Mouse (Mus musculus) MEL-GATA-1-ER (cell line): ENCODE data around the gene Stx8.
A peak's percentile ranks its signal among the peaks of the same experiment; 100 is the strongest.

Source experiments
- DNase-seq: peaks from one replicate; pipeline ENCODE4 v3.0.0-alpha.2; 2012; ENCODE audit warnings: low read depth; ENCODE audit errors: extremely low read depth

Gene Stx8

DNA sequence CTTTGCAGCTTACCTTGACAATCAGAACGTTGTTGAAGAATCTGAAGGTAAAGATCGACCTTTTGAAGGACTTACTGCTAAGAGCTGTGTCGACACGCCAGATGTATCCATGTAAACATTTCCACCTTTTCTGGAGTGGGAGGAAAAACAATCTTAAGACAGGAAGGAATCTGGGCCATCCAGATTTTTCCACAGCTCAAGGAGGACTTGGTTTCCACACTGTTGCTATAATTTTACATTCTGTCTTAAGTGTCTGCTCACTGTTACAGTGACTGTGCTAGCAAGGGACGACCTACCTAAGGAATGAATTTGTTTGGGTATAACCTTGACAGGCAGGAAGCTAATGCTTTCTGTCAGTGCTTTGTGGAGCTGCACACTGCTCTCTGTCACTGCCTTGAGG lies 7.2 kb downstream of the Stx8 start:
- no peak for DNase-seq

GRCm38 (mm10) chr11:67975252-67975651 lies 9.3 kb downstream of the Stx8 start:
- DNase-seq = no peak

DNA sequence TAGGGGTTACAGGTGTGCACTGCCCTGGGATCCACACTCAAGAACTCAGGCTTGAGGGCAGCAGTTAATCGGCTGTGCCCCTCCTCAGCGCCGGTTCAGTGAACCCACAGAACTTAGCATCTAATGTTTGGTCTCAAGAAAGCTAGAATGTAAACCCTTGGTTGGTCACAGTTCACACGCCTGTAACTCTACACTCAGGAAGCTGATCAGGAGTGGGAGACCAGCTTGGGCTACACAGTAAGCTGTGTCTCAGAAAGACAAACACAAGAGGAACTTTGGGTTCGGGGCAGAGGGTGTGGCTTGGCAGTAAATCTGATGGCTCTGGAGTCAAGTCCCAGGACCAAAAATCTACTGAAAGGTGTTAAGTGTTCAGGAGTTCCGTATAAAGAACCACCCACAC lies 17.6 kb downstream of the Stx8 start:
- no peak for DNase-seq

- DNase-seq = no peak
Measured at GRCm38 (mm10) chr11:67991240-67991639, 25.2 kb downstream of the Stx8 start.

DNA sequence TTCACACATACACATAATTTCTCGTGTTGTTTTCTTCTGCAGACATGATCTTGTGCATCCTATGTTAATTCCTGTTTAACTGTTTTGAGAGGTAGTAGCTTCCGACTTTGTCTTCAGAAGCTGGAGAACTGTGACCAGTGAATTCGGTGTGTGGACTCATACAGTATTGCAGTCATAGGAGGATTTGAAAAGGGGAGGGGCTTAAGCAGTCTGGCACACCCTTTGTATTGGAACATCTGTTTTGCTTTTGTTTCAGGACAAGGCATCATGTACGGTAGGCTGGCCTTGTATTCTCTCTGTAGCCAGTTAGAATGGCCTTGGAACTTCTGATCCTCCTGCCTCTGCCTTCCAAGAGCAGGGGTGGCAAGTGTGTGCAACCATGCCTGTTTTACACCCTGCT lies 30.0 kb downstream of the Stx8 start:
- DNase-seq = no peak

DNA sequence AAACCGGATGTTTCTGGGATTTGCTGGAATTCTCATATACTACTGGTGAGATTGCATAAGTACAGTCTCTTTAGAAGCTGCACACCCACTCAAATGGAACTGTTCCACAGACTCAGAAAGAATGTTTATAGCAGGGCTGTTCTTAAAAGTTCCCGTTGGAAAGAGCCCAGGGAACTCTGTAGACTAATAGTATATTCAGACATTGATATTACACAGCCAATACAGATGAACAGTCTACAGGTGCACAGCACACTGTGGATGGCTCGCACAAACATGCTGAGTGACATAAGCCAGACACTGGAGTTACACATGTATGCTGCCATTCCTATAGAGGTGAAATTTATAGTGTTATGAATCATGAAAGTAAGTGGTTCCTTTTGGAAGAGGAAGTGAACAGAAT lies 32.9 kb downstream of the Stx8 start:
- no peak for DNase-seq

GRCm38 (mm10) chr11:67999629-68000028 lies 33.6 kb downstream of the Stx8 start:
- no peak for DNase-seq

DNA sequence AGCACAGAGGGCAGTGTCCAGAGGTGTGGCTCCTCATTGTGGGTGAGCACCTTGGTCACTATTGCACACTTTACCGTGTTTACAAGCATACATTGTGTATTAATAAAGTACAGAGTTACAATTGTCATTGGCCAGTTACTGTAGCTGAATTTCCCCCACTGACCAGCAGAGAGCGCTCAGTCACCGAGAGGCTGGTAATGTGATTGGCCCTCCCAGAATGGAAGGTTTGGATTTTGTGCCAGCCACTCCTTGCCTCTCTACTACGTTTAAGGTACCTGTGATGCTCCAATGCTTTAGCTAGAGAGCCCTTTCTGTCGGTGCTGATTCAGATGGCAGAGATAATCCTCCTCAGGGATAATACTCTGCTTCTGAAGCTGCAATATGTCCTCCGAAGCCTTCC lies 38.2 kb downstream of the Stx8 start:
- peak; percentile 10 for DNase-seq

DNA sequence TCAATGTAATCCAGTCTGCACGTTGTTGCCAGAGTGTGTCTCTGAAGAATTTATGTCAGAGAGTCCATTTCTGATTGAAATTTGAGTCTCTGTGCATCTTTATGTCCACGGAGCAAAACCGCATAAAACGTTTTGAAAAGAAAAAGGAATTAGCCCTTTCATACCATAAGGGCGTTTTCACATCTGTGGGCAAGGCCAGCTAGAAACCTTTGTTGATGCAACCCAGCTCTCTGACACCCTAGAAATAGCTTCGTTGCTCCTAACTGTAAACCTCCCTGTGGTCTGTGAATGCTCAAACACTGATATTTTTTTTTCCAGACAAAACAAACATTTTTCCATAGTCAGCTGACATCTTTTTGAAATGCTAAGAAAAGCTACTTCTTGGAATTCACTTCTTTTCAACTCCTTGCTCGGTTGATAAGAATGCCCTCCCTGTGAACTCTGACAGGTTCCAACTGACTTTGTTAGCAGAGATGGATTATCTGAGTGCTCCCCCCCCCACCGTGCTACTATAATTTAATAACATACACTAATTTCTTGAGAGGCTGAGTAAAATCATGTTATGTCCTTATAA lies 40.3 kb downstream of the Stx8 start:
- peak; percentile 3 for DNase-seq

- no peak for DNase-seq
Measured at GRCm38 (mm10) chr11:68007645-68008044, 41.7 kb downstream of the Stx8 start.

- no peak for DNase-seq
Measured at GRCm38 (mm10) chr11:68009377-68009776, 43.4 kb downstream of the Stx8 start.

- no peak for DNase-seq
Measured at GRCm38 (mm10) chr11:68012207-68012606, 46.2 kb downstream of the Stx8 start.

GRCm38 (mm10) chr11:68018191-68018590 lies 52.2 kb downstream of the Stx8 start:
- DNase-seq = no peak

- DNase-seq = peak; percentile 4
Measured at GRCm38 (mm10) chr11:68019156-68019555, 53.2 kb downstream of the Stx8 start.

DNA sequence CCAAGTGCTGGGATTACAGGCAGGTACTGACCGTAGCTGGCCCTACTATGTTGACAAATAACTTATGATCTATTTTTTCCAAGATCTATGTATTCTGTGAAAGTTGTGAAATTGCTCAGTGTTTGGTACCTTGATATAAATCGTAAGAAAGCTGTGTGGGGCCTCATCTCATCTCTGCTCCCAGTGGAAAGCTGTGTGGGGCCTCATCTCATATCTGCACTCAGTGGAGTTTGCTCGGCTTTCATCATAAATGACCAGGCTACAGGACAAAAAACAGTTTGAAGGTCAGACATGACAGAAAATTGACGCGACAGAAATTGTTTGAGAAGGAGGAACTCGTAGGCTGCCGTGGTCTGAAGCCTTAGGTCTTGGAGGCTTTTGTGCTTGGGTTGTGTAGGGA lies 56.0 kb downstream of the Stx8 start:
- DNase-seq = no peak

DNA sequence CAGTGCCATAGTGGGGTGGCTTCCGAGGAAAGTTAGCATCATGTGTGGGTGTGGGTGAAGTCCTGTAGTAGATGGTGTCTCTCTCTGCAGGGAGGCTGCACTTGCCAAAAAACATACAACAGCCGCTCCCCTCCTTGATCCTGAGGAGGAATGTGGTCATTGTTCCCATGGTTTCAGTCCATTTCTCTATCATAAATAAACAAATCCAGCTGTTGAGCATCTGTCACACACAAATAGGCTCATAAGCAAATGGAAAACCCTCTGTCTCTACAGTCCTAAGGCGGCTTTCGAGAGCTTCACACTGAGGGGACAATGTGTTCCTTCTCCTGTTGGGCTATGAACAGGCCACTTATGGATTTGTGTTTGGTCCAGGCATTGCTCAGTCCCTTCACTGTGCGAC lies 56.9 kb downstream of the Stx8 start:
- DNase-seq = no peak

DNA sequence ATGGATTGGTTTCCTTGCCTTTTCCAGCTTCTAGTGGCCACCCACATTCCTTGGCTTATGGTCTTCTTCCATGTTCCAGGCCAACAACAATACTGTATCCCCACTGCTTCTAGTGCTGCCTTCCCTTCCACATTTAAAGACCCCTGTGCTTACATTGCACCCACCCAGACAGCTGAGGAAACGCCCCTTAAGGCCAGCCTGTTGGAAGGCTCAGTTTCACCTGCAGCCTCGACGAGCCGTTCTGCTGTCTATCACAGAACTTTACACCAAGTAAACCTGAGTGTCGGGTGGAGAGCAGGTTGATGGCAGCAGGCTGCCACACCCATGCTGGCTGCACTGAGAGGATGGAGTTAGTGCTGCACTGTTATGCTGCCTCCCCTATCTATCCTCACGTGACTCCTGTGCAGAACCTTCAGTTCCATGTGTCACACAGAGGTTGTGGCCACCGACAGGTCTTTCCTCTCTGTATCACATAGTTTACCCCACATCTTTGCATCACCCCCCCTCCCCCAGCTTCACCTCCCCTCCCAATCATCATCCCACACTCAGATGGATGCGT lies 57.9 kb downstream of the Stx8 start:
- no peak for DNase-seq

DNA sequence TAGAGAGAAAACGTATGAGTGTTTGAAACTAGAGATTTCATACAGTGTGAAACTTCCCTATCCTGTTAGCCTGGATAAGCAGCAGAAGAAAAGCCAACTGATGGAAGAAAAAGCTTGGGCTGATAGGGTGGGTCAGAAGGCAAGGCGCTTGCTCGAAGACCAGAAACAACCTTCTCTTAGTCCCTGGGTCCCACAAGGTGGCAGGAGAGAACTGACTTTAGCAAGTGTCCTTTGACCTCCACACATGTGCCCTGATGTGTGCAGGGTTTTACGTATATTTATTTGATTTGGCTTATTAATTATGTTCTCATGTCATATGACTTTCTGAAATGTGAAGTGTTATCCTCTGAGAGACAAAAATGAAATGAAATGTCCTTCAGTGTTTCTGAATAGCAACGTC lies 60.6 kb downstream of the Stx8 start:
- no peak for DNase-seq

GRCm38 (mm10) chr11:68029079-68029478 lies 63.1 kb downstream of the Stx8 start:
- no peak for DNase-seq

GRCm38 (mm10) chr11:68029871-68030270 lies 63.9 kb downstream of the Stx8 start:
- DNase-seq = no peak

- DNase-seq = no peak
Measured at GRCm38 (mm10) chr11:68030771-68031170, 64.8 kb downstream of the Stx8 start.

DNA sequence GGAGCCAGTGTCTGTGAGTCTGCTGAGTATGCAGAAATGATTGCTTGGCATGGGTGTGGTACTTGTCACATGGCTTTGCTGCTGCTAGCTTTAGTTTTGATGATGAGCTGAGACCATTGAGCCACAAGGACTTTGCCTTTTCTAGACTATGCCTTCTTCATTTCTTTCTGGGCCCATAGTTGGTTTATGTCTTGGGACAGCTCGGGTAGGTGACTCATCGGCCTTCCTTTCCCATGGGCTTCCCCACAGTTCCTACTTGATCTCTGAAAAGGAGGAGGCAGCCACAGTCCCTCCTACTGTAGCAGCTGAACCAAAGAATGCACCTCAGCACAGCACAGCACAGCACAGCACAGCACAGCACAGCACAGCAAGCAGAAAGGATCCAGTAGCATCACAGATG lies 66.5 kb downstream of the Stx8 start:
- DNase-seq = no peak

GRCm38 (mm10) chr11:68033331-68033926 lies 67.4 kb downstream of the Stx8 start:
- DNase-seq = no peak
